Comparison of ENCODE assay signal across 13 mouse cellular contexts in the genomic region with DNA sequence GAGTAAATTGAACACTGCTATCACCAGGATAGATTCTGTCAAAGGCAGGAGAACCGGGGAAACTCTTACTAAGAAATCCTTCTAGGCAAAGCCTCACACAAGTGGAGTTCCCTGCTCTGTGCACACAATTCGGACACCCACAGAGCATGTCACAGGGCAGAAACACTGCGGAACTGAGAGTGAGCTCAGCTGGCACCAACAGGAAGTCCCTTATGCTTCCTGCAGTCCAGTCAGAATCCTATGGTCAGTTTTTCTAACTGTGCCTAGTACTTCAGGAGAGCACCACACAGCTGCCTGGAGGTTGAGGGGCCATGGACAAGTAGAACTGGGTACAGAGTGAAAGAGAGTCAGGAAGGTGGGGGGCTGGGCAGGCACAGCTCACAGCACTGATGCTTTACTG. TPM values are rescaled to one million over a fixed set of nuclear protein-coding genes. Genes with fewer than 3 reads are reported as not detected.
A peak's percentile ranks its signal among the peaks of the same experiment; 100 is the strongest.
DNase-seq lines count a peak whose midpoint lies in the region; ATAC-seq and TF ChIP-seq lines count a peak whose summit lies in the region.
"Had no signal": no experiment of that assay in that cellular context is flagged by ENCODE, and none has a peak within 500 bp of the region (broad histone marks: within the 10 kb centered on the region; RNA-seq: fewer than 3 reads in every experiment).

No protein-coding gene starts in this region.

- peak overlapping the region; percentile 29; the same call in 1 of the 2 replicates for H3K27ac ChIP-seq in heart, embryonic 15.5 days
- 0 out of 2 replicates have a peak overlapping the region, but pooled peaks have one; percentile 3 for H3K27ac ChIP-seq in midbrain, embryonic 15.5 days
- H3K27ac ChIP-seq in midbrain, embryonic 14.5 days (replicated peaks; ENCODE audit: low read depth, low read length), result no peak overlapping the region; the same call in 1 of the 2 replicates
- H3K27ac ChIP-seq in spleen, adult 2 months (ENCODE audit: insufficient read depth, low read length), result peak overlapping the region; percentile 69
- H3K27ac ChIP-seq: liver, embryonic 15.5 days had no signal

- no peak for ATAC-seq in heart, embryonic 15.5 days (replicated peaks; ENCODE audit: insufficient number of reproducible peaks, insufficient read depth, low FRiP score, low read depth)
- no peak for ATAC-seq in midbrain, embryonic 15.5 days (replicated peaks)
- ATAC-seq in midbrain, embryonic 14.5 days (ENCODE audit: low FRiP score, low TSS enrichment), result no peak
- peak; percentile 72 for ATAC-seq in granulocyte monocyte progenitor cell, adult 5-6 weeks (replicated peaks; ENCODE audit: poor library complexity, severe bottlenecking)
- ATAC-seq: forebrain, embryonic 15.5 days had no signal

- TF ChIP-seq POLR2A in spleen, adult 2 months (IDR thresholded peaks at IDR 0.05; ENCODE audit: low read depth, low read length), result no peak

- 59% methylated on average over 3 of the region's 3 CpGs for WGBS in heart, embryonic 15.5 days
- 50% methylated on average over 3 of the region's 3 CpGs for WGBS in midbrain, embryonic 15.5 days
- 46% methylated on average over 3 of the region's 3 CpGs for WGBS in midbrain, embryonic 14.5 days
- WGBS in spleen, adult 2 months, result 44% methylated on average over 3 of the region's 3 CpGs

- H3K4me3 ChIP-seq in heart, embryonic 15.5 days, result no peak overlapping the region
- H3K4me3 ChIP-seq in midbrain, embryonic 15.5 days, result no peak overlapping the region
- no peak overlapping the region for H3K4me3 ChIP-seq in midbrain, embryonic 14.5 days (replicated peaks; ENCODE audit: low read depth, low read length)
- H3K4me3 ChIP-seq in spleen, adult 2 months (ENCODE audit: extremely low read depth, insufficient read depth, insufficient read length), result no peak overlapping the region
- H3K4me3 ChIP-seq: forebrain, embryonic 15.5 days; liver, embryonic 15.5 days had no signal

- no peaks in the 10 kb centered on the region for H3K36me3 ChIP-seq in heart, embryonic 15.5 days
- H3K36me3 ChIP-seq in midbrain, embryonic 15.5 days (replicated peaks), result no peaks in the 10 kb centered on the region
- no peaks in the 10 kb centered on the region for H3K36me3 ChIP-seq in midbrain, embryonic 14.5 days (ENCODE audit: control insufficient read depth, insufficient read depth, low read length)
- H3K36me3 ChIP-seq in spleen, adult 2 months (ENCODE audit: control insufficient read depth, insufficient read depth, low read length), result no peaks in the 10 kb centered on the region
- H3K36me3 ChIP-seq: forebrain, embryonic 15.5 days; liver, embryonic 15.5 days had no signal

- H3K4me2 ChIP-seq in heart, embryonic 15.5 days, result no peak overlapping the region
- no peak overlapping the region for H3K4me2 ChIP-seq in midbrain, embryonic 15.5 days
- no peak overlapping the region for H3K4me2 ChIP-seq in midbrain, embryonic 14.5 days (ENCODE audit: low read length)
- H3K4me2 ChIP-seq: forebrain, embryonic 15.5 days; liver, embryonic 15.5 days had no signal

- no peak for TF ChIP-seq CTCF in spleen, adult 2 months (IDR thresholded peaks at IDR 0.05; ENCODE audit: extremely low read depth, insufficient read depth, insufficient read length, insufficient replicate concordance)

- H3K4me1 ChIP-seq in heart, embryonic 15.5 days (replicated peaks), result peaks cover 93% of the 10 kb centered on the region
- peaks cover 84% of the 10 kb centered on the region for H3K4me1 ChIP-seq in midbrain, embryonic 15.5 days
- H3K4me1 ChIP-seq in midbrain, embryonic 14.5 days (ENCODE audit: control insufficient read depth, insufficient read depth, low read length), result peaks cover 79% of the 10 kb centered on the region
- H3K4me1 ChIP-seq in spleen, adult 2 months (ENCODE audit: control insufficient read depth, insufficient read depth, insufficient read length), result peaks cover 52% of the 10 kb centered on the region

- DNase-seq in heart, postnatal 4 days, result no peak
- no peak for DNase-seq in midbrain, embryonic 14.5 days
- DNase-seq in spleen, adult 2 months (ENCODE audit: low read depth in 1 of 2, low spot score in 2 of 2), result peak in 1 of 2 experiments; percentile 49
- no peak for DNase-seq in testis, postnatal 14 days (ENCODE audit: low spot score)
- no peak for DNase-seq in thymus, adult 18-20 months
- DNase-seq: embryo, embryonic 11 days; kidney, postnatal 25 days; right cerebral cortex, postnatal 25 days had no signal

- H3K9ac ChIP-seq in heart, embryonic 15.5 days, result no peak overlapping the region
- H3K9ac ChIP-seq in midbrain, embryonic 15.5 days, result no peak overlapping the region
- H3K9ac ChIP-seq in midbrain, embryonic 14.5 days (replicated peaks; ENCODE audit: low read length), result no peak overlapping the region
- H3K9ac ChIP-seq: forebrain, embryonic 15.5 days; liver, embryonic 15.5 days had no signal

- H3K9me3 ChIP-seq in heart, embryonic 15.5 days (replicated peaks), result no peaks in the 10 kb centered on the region
- no peaks in the 10 kb centered on the region for H3K9me3 ChIP-seq in midbrain, embryonic 15.5 days
- H3K9me3 ChIP-seq in midbrain, embryonic 14.5 days (ENCODE audit: control insufficient read depth, low read length), result no peaks in the 10 kb centered on the region
- H3K9me3 ChIP-seq: forebrain, embryonic 15.5 days; liver, embryonic 15.5 days had no signal

- no peaks in the 10 kb centered on the region for H3K27me3 ChIP-seq in heart, embryonic 15.5 days
- H3K27me3 ChIP-seq in midbrain, embryonic 15.5 days (replicated peaks), result no peaks in the 10 kb centered on the region
- no peaks in the 10 kb centered on the region for H3K27me3 ChIP-seq in midbrain, embryonic 14.5 days (ENCODE audit: control insufficient read depth, insufficient read depth, low read length)
- H3K27me3 ChIP-seq in spleen, adult 2 months (ENCODE audit: control insufficient read depth, insufficient read depth, low read length), result no peaks in the 10 kb centered on the region
- H3K27me3 ChIP-seq: forebrain, embryonic 15.5 days; liver, embryonic 15.5 days had no signal

RNA-seq across cellular contexts. Expression of a gene that starts 41.7 kb away (rescaled TPM):
- 20.6 and 24.5 TPM in 2 replicates for polyA plus RNA-seq in heart, embryonic 15.5 days (2015; fragmentation: Nextera tagmentation; extraction: Ambion mirVana)
- 10 to 100 TPM; 70.1 to 72.6 TPM for total RNA-seq in heart, postnatal 4 days (2021)
- 28.2 and 28.7 TPM in 2 replicates for polyA plus RNA-seq in midbrain, embryonic 15.5 days (2015; fragmentation: Nextera tagmentation; extraction: Ambion mirVana)
- 16.4 and 25.1 TPM in 2 replicates for polyA plus RNA-seq in midbrain, embryonic 14.5 days (2014; fragmentation: Nextera tagmentation; extraction: Ambion mirVana)
- total RNA-seq in granulocyte monocyte progenitor cell, adult 5-6 weeks (2014; fragmentation: Nextera tagmentation), result 1.0 and 1.4 TPM in 2 replicates
- 1.9 and 2.4 TPM in 2 replicates for total RNA-seq in granulocyte monocyte progenitor cell, adult 5-6 weeks (2017)
- 9.7 and 12.1 TPM in 2 replicates for polyA plus RNA-seq in spleen, adult 2 months (2012; rRNA removed)
